Mouse (Mus musculus): ENCODE measurements around the gene Ccdc148. TPM values are rescaled to one million over a fixed set of nuclear protein-coding genes. Genes with fewer than 3 reads are reported as not detected.

The Ccdc148 gene
- polyA plus RNA-seq, 1 experiment from 2014 or later, result 0.70 TPM

- Histone ChIP-seq H3K4me2 (ENCODE audit: low read depth, low read length) (no peak within 1 kb of the TSS), H3K27ac (ENCODE audit: low read length) (no peak within 1 kb of the TSS), H3K4me1 (ENCODE audit: control insufficient read depth, low read depth, low read length) (no peaks in the 10 kb centered on the region), H3K27me3 (ENCODE audit: control insufficient read depth, insufficient read depth, low read depth, low read length) (no peaks in the 10 kb centered on the region), H3K36me3 (ENCODE audit: control insufficient read depth, insufficient read depth) (no peaks in the 10 kb centered on the region), H3K4me3 (ENCODE audit: low read depth, low read length) (no peak within 1 kb of the TSS), H3K9me3 (replicated peaks; ENCODE audit: control insufficient read depth, low read length) (no peaks in the 10 kb centered on the region), H3K9ac (ENCODE audit: low read depth, low read length) (no peak within 1 kb of the TSS)
- 59% methylated on average over 5 of the region's 5 CpGs for WGBS (ENCODE audit: insufficient replicate concordance)
- no peak for ATAC-seq (ENCODE audit: low read depth)
These were observed 301.3 kb downstream of the Ccdc148 start, which contains the start of gene Gm11099 for GRCm38 (mm10) chr2:58859134-58859533. Gm11099 (plus strand) TSS chr2:58859434.

GRCm38 (mm10) chr2:58844499-58844898 lies 316.0 kb downstream of the Ccdc148 start:
- H3K27me3 ChIP-seq (ENCODE audit: control insufficient read depth, insufficient read depth, low read depth, low read length), result no peaks in the 10 kb centered on the region
- WGBS (ENCODE audit: insufficient replicate concordance), result 24% methylated on average over 10 of the region's 10 CpGs
- no peak overlapping the region for H3K4me2 ChIP-seq (ENCODE audit: low read depth, low read length)
- no peak overlapping the region for H3K4me3 ChIP-seq (ENCODE audit: low read depth, low read length)
- no peaks in the 10 kb centered on the region for H3K36me3 ChIP-seq (ENCODE audit: control insufficient read depth, insufficient read depth)
- no peaks in the 10 kb centered on the region for H3K4me1 ChIP-seq (ENCODE audit: control insufficient read depth, low read depth, low read length)
- no peak overlapping the region for H3K27ac ChIP-seq (ENCODE audit: low read length)
- H3K9me3 ChIP-seq (replicated peaks; ENCODE audit: control insufficient read depth, low read length), result no peaks in the 10 kb centered on the region
- ATAC-seq (ENCODE audit: low read depth), result no peak
- H3K9ac ChIP-seq (ENCODE audit: low read depth, low read length), result no peak overlapping the region

GRCm38 (mm10) chr2:58842443-58842842 lies 318.0 kb downstream of the Ccdc148 start:
- Histone ChIP-seq H3K9me3 (replicated peaks; ENCODE audit: control insufficient read depth, low read length) (no peaks in the 10 kb centered on the region), H3K4me2 (ENCODE audit: low read depth, low read length) (no peak overlapping the region), H3K4me1 (ENCODE audit: control insufficient read depth, low read depth, low read length) (no peaks in the 10 kb centered on the region), H3K4me3 (ENCODE audit: low read depth, low read length) (no peak overlapping the region), H3K36me3 (ENCODE audit: control insufficient read depth, insufficient read depth) (no peaks in the 10 kb centered on the region), H3K27me3 (ENCODE audit: control insufficient read depth, insufficient read depth, low read depth, low read length) (no peaks in the 10 kb centered on the region), H3K27ac (ENCODE audit: low read length) (no peak overlapping the region), H3K9ac (ENCODE audit: low read depth, low read length) (no peak overlapping the region)
- no peak for ATAC-seq (ENCODE audit: low read depth)
- WGBS (ENCODE audit: insufficient replicate concordance), result 53% methylated on average over 4 of the region's 4 CpGs

GRCm38 (mm10) chr2:58841021-58841420 lies 319.5 kb downstream of the Ccdc148 start:
- Histone ChIP-seq H3K4me3 (ENCODE audit: low read depth, low read length) (no peak overlapping the region), H3K27ac (ENCODE audit: low read length) (no peak overlapping the region), H3K9ac (ENCODE audit: low read depth, low read length) (no peak overlapping the region), H3K9me3 (replicated peaks; ENCODE audit: control insufficient read depth, low read length) (no peaks in the 10 kb centered on the region), H3K4me2 (ENCODE audit: low read depth, low read length) (no peak overlapping the region), H3K4me1 (ENCODE audit: control insufficient read depth, low read depth, low read length) (no peaks in the 10 kb centered on the region), H3K27me3 (ENCODE audit: control insufficient read depth, insufficient read depth, low read depth, low read length) (no peaks in the 10 kb centered on the region), H3K36me3 (ENCODE audit: control insufficient read depth, insufficient read depth) (no peaks in the 10 kb centered on the region)
- ATAC-seq (ENCODE audit: low read depth), result no peak
- 60% methylated on average over 3 of the region's 3 CpGs for WGBS (ENCODE audit: insufficient replicate concordance)

- Histone ChIP-seq H3K27me3 (ENCODE audit: control insufficient read depth, insufficient read depth, low read depth, low read length) (no peaks in the 10 kb centered on the region), H3K4me1 (ENCODE audit: control insufficient read depth, low read depth, low read length) (no peaks in the 10 kb centered on the region), H3K9me3 (replicated peaks; ENCODE audit: control insufficient read depth, low read length) (no peaks in the 10 kb centered on the region), H3K9ac (ENCODE audit: low read depth, low read length) (no peak overlapping the region), H3K4me2 (ENCODE audit: low read depth, low read length) (no peak overlapping the region), H3K27ac (ENCODE audit: low read length) (no peak overlapping the region), H3K36me3 (ENCODE audit: control insufficient read depth, insufficient read depth) (no peaks in the 10 kb centered on the region), H3K4me3 (ENCODE audit: low read depth, low read length) (no peak overlapping the region)
- WGBS (ENCODE audit: insufficient replicate concordance), result 74% methylated on average over 20 of the region's 20 CpGs
- no peak for ATAC-seq (ENCODE audit: low read depth)
These were observed 328.1 kb downstream of the Ccdc148 start for GRCm38 (mm10) chr2:58832253-58832980.

GRCm38 (mm10) chr2:58829981-58830742 lies 330.3 kb downstream of the Ccdc148 start:
- H3K4me2 ChIP-seq (ENCODE audit: low read depth, low read length), result no peak overlapping the region

GRCm38 (mm10) chr2:58828910-58829600 lies 331.4 kb downstream of the Ccdc148 start:
- WGBS (ENCODE audit: insufficient replicate concordance), result 59% methylated on average over 3 of the region's 3 CpGs
- ATAC-seq (ENCODE audit: low read depth), result no peak
- Histone ChIP-seq H3K9me3 (replicated peaks; ENCODE audit: control insufficient read depth, low read length) (no peaks in the 10 kb centered on the region), H3K4me3 (ENCODE audit: low read depth, low read length) (no peak overlapping the region), H3K27me3 (ENCODE audit: control insufficient read depth, insufficient read depth, low read depth, low read length) (no peaks in the 10 kb centered on the region), H3K4me1 (ENCODE audit: control insufficient read depth, low read depth, low read length) (no peaks in the 10 kb centered on the region), H3K9ac (ENCODE audit: low read depth, low read length) (no peak overlapping the region), H3K27ac (ENCODE audit: low read length) (no peak overlapping the region), H3K36me3 (ENCODE audit: control insufficient read depth, insufficient read depth) (no peaks in the 10 kb centered on the region), H3K4me2 (ENCODE audit: low read depth, low read length) (no peak overlapping the region)

More at GRCm38 (mm10) chr2:58829981-58830742, 330.3 kb downstream of the Ccdc148 start:
- Histone ChIP-seq H3K4me3 (ENCODE audit: low read depth, low read length) (no peak overlapping the region), H3K27ac (ENCODE audit: low read length) (no peak overlapping the region), H3K36me3 (ENCODE audit: control insufficient read depth, insufficient read depth) (no peaks in the 10 kb centered on the region), H3K9ac (ENCODE audit: low read depth, low read length) (no peak overlapping the region), H3K27me3 (ENCODE audit: control insufficient read depth, insufficient read depth, low read depth, low read length) (no peaks in the 10 kb centered on the region), H3K4me1 (ENCODE audit: control insufficient read depth, low read depth, low read length) (no peaks in the 10 kb centered on the region), H3K9me3 (replicated peaks; ENCODE audit: control insufficient read depth, low read length) (no peaks in the 10 kb centered on the region)
- 55% methylated on average over 7 of the region's 7 CpGs for WGBS (ENCODE audit: insufficient replicate concordance)
- no peak for ATAC-seq (ENCODE audit: low read depth)

- Histone ChIP-seq H3K4me2 (ENCODE audit: low read depth, low read length) (no peak overlapping the region), H3K27me3 (ENCODE audit: control insufficient read depth, insufficient read depth, low read depth, low read length) (no peaks in the 10 kb centered on the region), H3K4me1 (ENCODE audit: control insufficient read depth, low read depth, low read length) (no peaks in the 10 kb centered on the region), H3K9me3 (replicated peaks; ENCODE audit: control insufficient read depth, low read length) (no peaks in the 10 kb centered on the region), H3K4me3 (ENCODE audit: low read depth, low read length) (no peak overlapping the region), H3K36me3 (ENCODE audit: control insufficient read depth, insufficient read depth) (no peaks in the 10 kb centered on the region), H3K9ac (ENCODE audit: low read depth, low read length) (no peak overlapping the region), H3K27ac (ENCODE audit: low read length) (no peak overlapping the region)
- ATAC-seq (ENCODE audit: low read depth), result no peak
- 43% methylated on average over 2 of the region's 2 CpGs for WGBS (ENCODE audit: insufficient replicate concordance)
These were observed 347.5 kb downstream of the Ccdc148 start for GRCm38 (mm10) chr2:58812941-58813340.
